Mouse (Mus musculus) ovary, postnatal 14 days (tissue): Measurements from ENCODE around the gene Skap1.
"Not testable (repeated sequence)": the region's sequence is repeated elsewhere in the genome, so short reads cannot be mapped to it uniquely, and the experiment has no call there.

ENCODE experiments used
- DNase-seq: peaks from one replicate; pipeline ENCODE4 v3.0.0; 2022; ENCODE audit warnings: low spot score

The Skap1 gene

DNA sequence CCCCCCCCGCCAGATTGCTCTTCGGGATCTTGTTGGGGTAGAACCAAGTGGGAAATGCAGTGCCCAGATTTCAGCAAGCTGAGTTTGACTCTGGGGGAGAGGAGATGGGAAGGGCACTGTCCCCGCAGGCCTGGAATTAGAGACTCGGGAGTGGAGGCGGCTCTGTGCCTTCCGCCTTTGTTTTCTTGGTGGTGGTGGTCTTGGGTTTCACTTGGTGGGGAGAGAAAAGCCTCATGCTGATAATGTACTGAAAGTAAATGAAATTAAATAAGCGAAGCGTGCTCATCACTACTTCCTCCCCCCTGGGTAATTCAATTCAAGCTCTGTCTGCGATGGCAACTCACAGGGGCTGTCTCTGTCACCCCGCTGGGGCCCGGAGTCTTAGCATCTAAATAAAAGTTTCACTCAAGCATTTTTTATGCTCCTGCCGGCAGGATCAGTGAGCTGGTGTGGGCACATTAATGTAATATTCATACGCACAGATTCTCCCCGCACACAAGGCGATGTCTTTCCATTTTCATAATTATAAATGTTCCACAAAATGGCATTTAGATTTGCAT, 231.9 kb downstream of the Skap1 start:
- DNase-seq: no peak

GRCm38 (mm10) chr11:96696842-96697455, 232.6 kb downstream of the Skap1 start:
- no peak for DNase-seq

- no peak for DNase-seq
These were observed 233.1 kb downstream of the Skap1 start for GRCm38 (mm10) chr11:96697467-96697866.

GRCm38 (mm10) chr11:96703813-96704212, 239.4 kb downstream of the Skap1 start:
- no peak for DNase-seq

DNA sequence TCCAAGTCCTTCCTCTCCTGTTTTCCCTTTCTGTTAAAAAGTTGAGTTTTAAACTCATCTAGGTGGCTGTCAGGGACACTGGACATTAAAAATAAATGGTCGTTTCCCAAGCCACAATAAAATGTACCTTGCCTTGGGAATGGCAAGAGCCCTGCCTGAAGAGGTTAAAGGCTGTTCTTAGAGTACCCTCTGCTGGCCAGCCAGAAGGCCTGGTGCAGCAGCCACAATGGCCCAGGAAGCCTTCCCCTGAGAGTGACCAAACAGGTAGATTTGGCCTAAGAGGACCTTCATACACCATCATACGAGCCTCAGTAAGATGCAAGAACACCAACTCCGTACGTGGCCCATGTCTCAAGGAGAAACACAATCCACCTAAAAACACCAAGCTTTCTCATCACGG, 246.9 kb downstream of the Skap1 start:
- no peak for DNase-seq

- DNase-seq: no peak
These were observed 247.3 kb downstream of the Skap1 start for GRCm38 (mm10) chr11:96711670-96712069.

DNA sequence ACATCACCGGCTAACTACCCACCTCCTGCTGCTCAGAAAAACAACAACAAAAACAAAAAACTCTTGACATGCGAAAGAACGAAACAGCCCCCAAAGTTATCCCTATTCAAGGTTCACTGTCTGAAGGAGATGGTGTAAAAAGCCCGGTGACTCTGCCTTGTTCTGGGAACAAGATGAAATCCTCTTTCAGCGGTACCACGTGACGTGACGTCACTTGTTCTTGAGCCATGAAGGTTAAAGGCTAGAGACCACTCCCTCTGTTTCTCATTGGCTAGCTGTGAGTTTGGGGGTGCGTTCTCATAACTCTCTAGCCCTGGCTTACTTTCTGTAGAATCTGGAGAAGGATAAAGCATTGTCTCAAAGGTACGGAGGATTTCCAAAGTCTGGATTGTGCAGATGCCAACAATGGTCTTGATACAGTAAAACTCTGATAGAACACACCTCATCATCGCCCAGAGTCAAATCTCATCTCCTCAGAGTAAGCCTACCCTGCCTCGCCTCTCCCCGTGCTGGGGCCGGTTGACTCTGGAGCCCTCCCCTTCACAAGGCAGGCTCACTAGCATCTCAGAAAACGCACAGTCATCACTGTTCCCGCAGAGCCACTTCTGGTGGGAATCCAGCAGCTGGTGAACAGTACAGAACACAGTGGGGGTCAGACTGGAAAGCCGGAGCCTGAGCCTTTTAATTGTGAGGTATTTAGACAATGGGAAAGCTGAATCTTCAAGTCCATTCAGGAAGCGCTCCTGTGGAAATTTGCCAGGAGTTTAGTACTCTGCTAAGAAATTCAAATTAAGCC, 249.0 kb downstream of the Skap1 start:
- DNase-seq: no peak

DNA sequence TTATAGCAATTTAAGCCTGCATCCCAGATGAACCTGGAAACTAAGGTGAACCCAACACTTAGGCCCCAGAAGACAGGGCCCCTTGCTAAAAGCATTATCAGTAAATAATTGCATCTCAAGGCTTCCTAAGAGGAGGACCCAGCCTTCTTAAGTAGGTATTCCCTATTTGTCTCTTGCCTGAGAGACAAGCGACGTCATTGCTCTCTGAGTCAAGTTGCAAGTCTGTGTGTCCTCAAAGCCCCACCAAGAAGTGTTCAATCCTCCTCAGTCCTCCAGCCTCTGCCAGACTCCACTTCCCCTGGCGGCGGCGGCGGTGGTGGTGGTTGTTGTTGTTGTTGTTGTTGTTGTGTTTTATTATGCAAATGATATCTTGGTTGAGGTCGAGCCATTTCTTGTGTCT, 249.6 kb downstream of the Skap1 start:
- DNase-seq: no peak

DNA sequence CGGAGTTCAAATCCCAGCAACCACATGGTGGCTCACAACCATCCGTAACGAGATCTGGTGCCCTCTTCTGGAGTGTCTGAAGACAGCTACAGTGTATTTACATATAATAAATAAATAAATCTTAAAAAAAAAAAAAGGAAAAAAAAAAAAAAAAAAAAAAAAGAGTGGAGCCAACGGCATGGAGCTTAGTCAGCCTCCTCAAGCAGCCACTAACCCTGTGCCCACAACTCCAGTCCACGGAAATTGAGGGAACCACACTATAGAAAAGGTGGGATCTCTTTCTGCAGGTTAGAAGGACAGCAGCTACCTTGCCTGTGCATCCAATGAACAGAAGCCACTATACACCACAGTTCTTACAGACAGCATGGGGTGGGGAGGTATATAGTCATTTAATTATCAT, 250.8 kb downstream of the Skap1 start:
- not testable (repeated sequence) for DNase-seq

GRCm38 (mm10) chr11:96718609-96719008, 254.2 kb downstream of the Skap1 start:
- DNase-seq: no peak

GRCm38 (mm10) chr11:96725833-96726232, 261.4 kb downstream of the Skap1 start:
- DNase-seq: no peak

DNA sequence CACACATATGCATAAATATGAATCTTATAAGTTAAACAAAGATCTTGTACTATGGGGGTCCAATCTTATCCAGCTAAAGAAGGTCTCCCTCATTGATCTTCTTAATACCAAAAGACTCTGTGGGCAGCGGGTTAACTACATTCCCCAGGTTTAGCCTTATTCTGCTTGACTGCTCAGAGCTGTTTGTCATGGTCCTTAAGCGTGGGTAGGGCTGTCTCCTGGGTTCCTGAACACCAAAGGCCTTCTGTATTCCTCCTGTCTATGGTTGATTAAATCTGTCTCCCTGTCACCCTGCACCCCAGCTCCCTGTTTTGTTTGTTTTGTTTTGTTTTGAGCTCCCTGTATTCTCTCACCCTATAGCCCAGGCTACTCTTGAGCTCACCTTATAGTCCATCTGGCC, 264.2 kb downstream of the Skap1 start:
- no peak for DNase-seq

DNA sequence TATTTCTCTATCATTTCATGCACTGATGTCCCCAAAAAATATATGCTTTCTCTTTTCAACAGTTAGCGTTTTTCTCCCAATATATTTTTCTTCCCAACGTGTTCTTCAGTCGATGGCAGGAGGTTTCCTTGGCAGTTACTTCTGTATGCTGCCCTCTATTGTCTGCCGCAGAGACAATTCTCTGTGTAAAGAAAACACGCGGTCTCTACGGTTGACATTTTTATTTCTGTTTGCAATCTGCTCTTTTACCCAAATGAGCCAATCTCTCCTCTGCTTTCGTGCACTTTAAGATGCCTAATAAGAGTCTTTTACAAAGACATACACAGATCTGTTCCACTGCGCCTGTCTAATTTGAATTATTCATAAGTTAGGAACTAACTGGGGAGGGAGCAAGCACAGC, 265.1 kb downstream of the Skap1 start:
- no peak for DNase-seq

- DNase-seq: no peak
These were observed 265.9 kb downstream of the Skap1 start for GRCm38 (mm10) chr11:96730327-96730726.

DNA sequence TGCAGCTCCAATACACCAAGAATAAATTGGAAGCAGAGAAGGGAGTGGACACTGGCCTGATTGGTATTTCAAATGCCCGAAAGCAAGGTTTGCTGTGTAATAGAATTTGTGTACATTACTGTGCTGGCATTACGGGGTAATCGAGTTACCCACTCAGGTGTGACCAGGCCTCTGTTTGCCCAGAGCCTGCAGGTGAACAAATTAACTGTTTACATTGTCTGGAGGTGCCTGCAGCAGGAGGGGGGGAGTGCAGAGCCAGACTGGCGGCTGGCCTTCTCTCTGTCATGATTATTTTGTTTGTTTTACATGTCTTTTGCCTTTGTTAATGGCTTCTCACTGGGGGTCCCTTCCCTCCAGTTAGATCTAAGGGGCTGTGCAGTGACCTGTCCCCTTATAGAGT, 268.3 kb downstream of the Skap1 start:
- DNase-seq: no peak

- DNase-seq: peak; percentile 22
These were observed 271.5 kb downstream of the Skap1 start for GRCm38 (mm10) chr11:96735908-96736307.

DNA sequence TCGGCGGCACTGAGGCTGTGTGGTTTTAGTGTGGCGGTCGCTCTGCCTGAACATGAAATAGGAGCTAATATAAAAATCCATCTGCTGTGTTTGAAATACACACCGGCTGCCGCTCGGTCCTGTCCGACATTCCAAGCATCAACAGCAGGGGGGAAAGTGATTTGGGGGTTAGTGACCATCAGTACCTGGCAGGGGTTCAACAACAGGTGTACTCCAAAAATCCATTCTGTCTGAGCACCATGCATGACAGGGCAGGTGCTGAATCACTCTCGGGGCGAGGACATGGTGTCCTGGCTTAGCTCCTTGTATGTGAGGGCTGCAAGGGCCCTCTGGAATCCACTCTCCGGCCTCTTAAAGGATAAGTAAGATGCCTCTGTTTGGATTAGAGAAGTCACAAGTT, 272.0 kb downstream of the Skap1 start:
- no peak for DNase-seq

GRCm38 (mm10) chr11:96737673-96738471, 273.5 kb downstream of the Skap1 start:
- DNase-seq: no peak

DNA sequence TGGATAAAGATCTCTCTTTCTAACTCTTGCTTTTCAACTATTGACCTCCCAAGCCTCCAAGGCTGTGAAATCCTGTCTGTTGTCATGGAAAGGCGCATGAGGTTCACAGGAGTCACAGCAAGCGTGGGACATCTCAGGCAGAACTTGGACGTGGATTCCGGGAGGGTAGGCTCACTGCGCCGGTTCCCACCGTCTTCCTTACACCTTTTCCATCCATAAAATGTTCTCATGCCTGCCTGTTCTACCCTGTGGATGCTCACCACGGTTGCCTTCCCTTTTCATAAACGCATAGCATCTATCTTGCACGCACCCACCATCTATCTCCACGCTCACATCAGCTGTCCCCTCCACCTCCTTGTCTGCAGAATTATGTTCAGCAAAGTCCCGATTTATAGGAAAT, 276.4 kb downstream of the Skap1 start:
- no peak for DNase-seq

DNA sequence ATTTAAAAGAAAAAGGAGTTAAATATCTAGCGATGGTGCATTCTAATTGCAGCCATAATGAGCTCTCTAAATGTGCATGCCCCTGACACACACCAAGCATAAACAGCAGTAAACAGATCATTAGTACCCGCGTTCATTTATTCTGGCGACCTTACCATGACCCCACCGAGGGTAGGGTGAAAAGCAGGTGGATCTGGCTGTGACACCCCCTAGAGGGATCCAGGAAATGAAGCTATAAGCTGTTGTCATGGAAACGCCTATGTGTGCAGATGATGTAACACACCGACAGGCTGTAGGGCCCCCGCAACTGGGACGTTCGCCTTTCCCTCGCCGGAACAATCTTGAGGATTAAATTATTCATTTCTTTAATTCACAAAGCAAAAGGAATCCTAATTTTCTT, 277.6 kb downstream of the Skap1 start:
- no peak for DNase-seq

DNA sequence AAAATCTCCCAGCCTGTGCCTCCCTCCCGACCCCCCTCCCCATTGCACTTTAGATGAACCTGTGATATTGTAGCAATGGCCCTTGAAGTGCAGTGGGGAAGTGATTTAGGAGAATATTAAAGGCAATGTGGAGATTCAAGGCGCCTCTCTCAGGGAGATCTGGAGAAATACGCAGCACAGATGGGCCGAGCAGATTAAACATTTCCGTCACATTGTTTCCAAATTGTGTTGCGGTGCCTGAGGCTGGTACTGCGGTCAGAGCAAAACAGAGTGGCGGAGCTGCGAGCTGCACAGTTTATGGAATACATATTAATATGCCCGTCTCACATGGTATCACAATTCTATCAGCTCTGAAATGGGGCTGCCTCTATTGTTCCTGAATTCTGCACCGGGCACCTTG, 278.6 kb downstream of the Skap1 start:
- DNase-seq: no peak

DNA sequence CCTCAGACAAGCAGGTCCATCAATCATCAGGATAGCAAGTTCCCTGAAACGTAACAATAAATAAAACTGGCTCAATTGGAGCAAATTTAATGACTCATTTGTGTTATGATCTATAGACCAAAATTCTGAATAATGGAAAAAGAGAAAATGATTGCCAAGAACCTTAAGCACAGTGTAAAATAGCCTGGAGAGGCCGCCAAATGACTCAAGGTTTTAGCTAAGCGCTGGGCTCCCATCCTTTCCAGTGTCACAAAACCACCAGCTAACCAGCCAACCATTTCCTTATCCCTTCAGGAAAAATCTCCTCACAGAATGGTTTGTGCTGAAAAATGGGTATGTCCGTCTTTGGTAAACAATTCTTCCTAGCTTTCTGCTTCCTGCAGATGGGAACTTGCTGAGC, 279.5 kb downstream of the Skap1 start:
- DNase-seq: no peak

GRCm38 (mm10) chr11:96746648-96747047, 282.3 kb downstream of the Skap1 start:
- DNase-seq: no peak
